Mouse (Mus musculus): ENCODE measurements at regions not wholly inside any gene's neighbourhood (a gene's known extent, or its start where the extent isn't known, plus 50 kb on each side); places are given as distances from the start of the nearest gene placed in this dataset.

- TF ChIP-seq CTCF (IDR thresholded peaks at IDR 0.05; ENCODE audit: extremely low read depth, insufficient read depth, low read length) (no peak), POLR2A (IDR thresholded peaks at IDR 0.05; ENCODE audit: extremely low read depth, insufficient read depth, low read length) (no peak)
These were observed 68.0 kb upstream of the Smyd2 start for GRCm38 (mm10) chr1:189990046-189990622.
